Mouse (Mus musculus) limb, embryonic 14.5 days (tissue): ENCODE results near the gene Slc15a5. TPM values are rescaled to one million over a fixed set of nuclear protein-coding genes. Genes with fewer than 3 reads are reported as not detected.

ENCODE experiments used
- ATAC-seq: fragments of 200-750 bp; cut with Nextera tagmentation; 2 replicates; pipeline ENCODE4 v1.8.0; 2017; ENCODE audit warnings: low read depth, moderate number of reproducible peaks, moderate TSS enrichment; ENCODE audit not compliant: low FRiP score
- DNase-seq: peaks from one replicate; pipeline ENCODE4 v3.0.0-alpha.2; 2015; ENCODE audit warnings: low spot score
- H3K27ac ChIP-seq: fragments of 300-500 bp; sonication (generic); replicated peaks from 2 replicates; pipeline ENCODE4 v1.5.1; 2014; ENCODE audit warnings: low read depth, mild to moderate bottlenecking, low read length, moderate library complexity, mixed read lengths
- H3K27me3 ChIP-seq: fragments of 300-500 bp; sonication (generic); 2 replicates; pipeline ENCODE4 v1.6.1; 2014; ENCODE audit warnings: low read length, mixed read lengths; ENCODE audit not compliant: control insufficient read depth, insufficient read depth
- H3K36me3 ChIP-seq: fragments of 300-500 bp; sonication (generic); 2 replicates; pipeline ENCODE4 v1.6.1; 2014; ENCODE audit warnings: mild to moderate bottlenecking, low read length, moderate library complexity, mixed read lengths; ENCODE audit not compliant: control insufficient read depth, insufficient read depth
- H3K4me1 ChIP-seq: fragments of 300-500 bp; sonication (generic); 2 replicates; pipeline ENCODE4 v1.6.1; 2014; ENCODE audit warnings: antibody characterized with exemption, low read length, mixed read lengths; ENCODE audit not compliant: control insufficient read depth, insufficient read depth
- H3K4me2 ChIP-seq: fragments of 300-500 bp; sonication (generic); replicated peaks from 2 replicates; pipeline ENCODE4 v1.6.1; 2014; ENCODE audit warnings: low read depth, mild to moderate bottlenecking, low read length, moderate library complexity; ENCODE audit not compliant: severe bottlenecking
- H3K4me3 ChIP-seq: fragments of 300-500 bp; sonication (generic); replicated peaks from 2 replicates; pipeline ENCODE4 v1.5.1; 2014; ENCODE audit warnings: low read length
- H3K9ac ChIP-seq: fragments of 300-500 bp; sonication (generic); 2 replicates; pipeline ENCODE4 v1.6.1; 2014; ENCODE audit warnings: mild to moderate bottlenecking, low read depth, low read length, moderate library complexity; ENCODE audit not compliant: severe bottlenecking
- H3K9me3 ChIP-seq: fragments of 300-500 bp; sonication (generic); 2 replicates; pipeline ENCODE4 v1.6.1; 2016; ENCODE audit warnings: low read length; ENCODE audit not compliant: control insufficient read depth
- POLR2A ChIP-seq: fragments of 200-500 bp; IDR thresholded peaks from 2 replicates; pipeline ENCODE4 v1.8.0; 2012; ENCODE audit warnings: inconsistent platforms, mild to moderate bottlenecking, moderate library complexity, borderline replicate concordance; ENCODE audit not compliant: insufficient read depth, insufficient read length; ENCODE audit errors: extremely low read depth
- WGBS: fragments of 180-500 bp; shearing (Covaris S2); extraction: QIAGEN DNeasy Blood & Tissue Kit; methylation state at CpG from one replicate; pipeline ENCODE4 v1.1.7; 2014; 5-methylcytosine and 5-hydroxymethylcytosine counted together
- polyA plus RNA-seq, 2 experiments: library from polyadenylated mRNA; depleted of rRNA in 1 of 2; stranded (reverse) in 1 of 2; unstranded in 1 of 2; fragments of >200 nt; fragmentation: Nextera tagmentation in 1 of 2; extraction: Ambion mirVana in 1 of 2; gene quantifications; 2 replicates each; pipeline versions ENCODE4 v1.2.1 to v1.2.3; 2012 to 2014

The Slc15a5 gene
- polyA plus RNA-seq, 2 experiments: 0.03 TPM; not detected in 1

DNA sequence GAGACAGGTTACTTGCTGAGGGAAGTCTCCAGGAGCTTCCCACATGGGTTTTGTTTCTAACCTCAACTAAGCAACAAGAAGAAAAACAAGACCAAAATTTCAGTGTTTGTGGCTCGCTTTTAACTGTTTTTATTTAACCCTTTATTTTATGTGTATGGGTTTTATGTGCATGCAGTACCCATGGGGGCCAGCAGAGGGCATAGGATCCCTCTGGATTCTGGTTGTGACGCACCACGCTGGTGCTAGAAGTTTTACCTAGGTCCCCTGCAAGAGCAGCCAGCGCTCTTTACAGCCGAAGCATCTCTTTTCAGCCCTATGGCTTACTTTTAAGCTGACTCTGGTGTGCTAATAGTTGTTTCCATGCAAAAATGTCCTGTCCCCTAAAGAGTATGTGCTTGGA lies 42.1 kb downstream of the Slc15a5 start:
- Histone ChIP-seq H3K4me3 (no peak overlapping the region), H3K9me3 (no peaks in the 10 kb centered on the region), H3K4me2 (no peak overlapping the region), H3K9ac (no peak overlapping the region), H3K27ac (no peak overlapping the region), H3K4me1 (no peaks in the 10 kb centered on the region), H3K36me3 (no peaks in the 10 kb centered on the region), H3K27me3 (no peaks in the 10 kb centered on the region)
- DNase-seq: no peak
- no peak for TF ChIP-seq POLR2A
- WGBS: 87% methylated on average over 5 of the region's 5 CpGs
- no peak for ATAC-seq

- H3K4me3 ChIP-seq: no peak overlapping the region
- 90% methylated on average over 12 of the region's 12 CpGs for WGBS
- no peak overlapping the region for H3K27ac ChIP-seq
- no peaks in the 10 kb centered on the region for H3K27me3 ChIP-seq
- DNase-seq: no peak
- no peak for TF ChIP-seq POLR2A
- no peak for ATAC-seq
- no peaks in the 10 kb centered on the region for H3K36me3 ChIP-seq
- H3K4me2 ChIP-seq: no peak overlapping the region
- H3K4me1 ChIP-seq: no peaks in the 10 kb centered on the region
- no peak overlapping the region for H3K9ac ChIP-seq
- no peaks in the 10 kb centered on the region for H3K9me3 ChIP-seq
These were observed 42.8 kb downstream of the Slc15a5 start for GRCm38 (mm10) chr6:138036891-138037290.

GRCm38 (mm10) chr6:138016898-138017297 lies 62.8 kb downstream of the Slc15a5 start:
- no peaks in the 10 kb centered on the region for H3K9me3 ChIP-seq
- no peak overlapping the region for H3K4me2 ChIP-seq
- H3K36me3 ChIP-seq: no peaks in the 10 kb centered on the region
- no peak overlapping the region for H3K9ac ChIP-seq
- no peaks in the 10 kb centered on the region for H3K27me3 ChIP-seq
- DNase-seq (no peak), ATAC-seq (no peak)
- TF ChIP-seq POLR2A: no peak
- H3K4me1 ChIP-seq: no peaks in the 10 kb centered on the region
- no peak overlapping the region for H3K4me3 ChIP-seq
- H3K27ac ChIP-seq: no peak overlapping the region

DNA sequence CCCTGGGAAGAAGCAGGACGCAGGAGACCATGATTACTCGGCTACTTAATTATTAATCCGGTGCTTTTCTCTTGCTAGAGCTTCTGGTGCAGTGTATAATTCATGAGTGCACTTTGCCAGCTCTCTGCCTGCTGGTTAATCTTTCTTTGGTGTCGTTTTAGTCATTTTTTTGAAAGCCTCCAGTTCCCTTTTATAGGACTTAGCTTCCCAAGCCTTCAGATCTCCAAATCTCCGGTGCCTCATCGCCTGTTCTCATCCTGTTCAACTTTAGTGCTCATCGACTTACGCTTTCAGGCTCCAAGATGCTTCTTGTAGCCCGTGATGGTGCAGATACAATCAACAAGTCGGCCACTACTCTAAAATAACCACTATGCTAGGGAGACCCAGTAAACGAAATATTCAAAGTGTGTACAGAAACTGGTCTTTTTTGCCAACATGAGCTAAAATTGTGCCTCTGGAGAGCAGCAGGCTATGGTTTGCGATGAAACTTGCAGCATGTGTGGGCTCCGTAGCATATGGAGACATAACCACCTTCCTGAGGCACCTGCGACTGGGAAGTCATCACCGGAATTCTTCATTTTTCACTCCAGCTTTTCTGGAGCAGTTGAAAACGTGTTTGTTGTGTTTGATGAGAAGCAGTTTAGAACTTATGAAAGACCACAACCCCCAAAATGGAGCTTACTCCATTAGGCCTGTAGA lies 64.6 kb downstream of the Slc15a5 start:
- 88% methylated on average over 16 of the region's 16 CpGs for WGBS
- Histone ChIP-seq H3K9me3 (no peaks in the 10 kb centered on the region), H3K27me3 (no peaks in the 10 kb centered on the region), H3K4me3 (no peak overlapping the region), H3K36me3 (no peaks in the 10 kb centered on the region), H3K27ac (no peak overlapping the region), H3K4me2 (no peak overlapping the region), H3K9ac (no peak overlapping the region), H3K4me1 (no peaks in the 10 kb centered on the region)
- no peak for DNase-seq
- no peak for TF ChIP-seq POLR2A
- ATAC-seq: no peak

DNA sequence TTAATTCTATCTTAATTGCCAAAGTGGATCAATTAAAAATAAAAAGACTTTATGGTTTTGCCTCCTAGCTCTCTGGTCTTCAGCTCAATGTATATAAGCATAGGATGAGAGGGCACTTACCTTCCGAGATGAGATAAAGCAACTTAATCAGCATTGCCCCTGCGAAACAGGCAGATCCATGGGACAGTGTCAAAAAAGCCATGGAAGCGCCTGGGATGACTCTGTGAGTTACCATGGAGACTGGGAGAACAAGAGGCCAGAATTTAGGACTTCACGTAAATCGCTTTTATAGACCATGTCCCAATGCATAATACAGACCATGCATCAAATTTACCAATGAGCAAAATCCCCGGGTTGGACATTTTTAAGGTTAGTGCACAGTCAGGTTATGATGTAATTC lies 67.8 kb downstream of the Slc15a5 start:
- H3K4me1 ChIP-seq: no peaks in the 10 kb centered on the region
- ATAC-seq: no peak
- no peak overlapping the region for H3K4me3 ChIP-seq
- TF ChIP-seq POLR2A: no peak
- WGBS: 82% methylated on average over 6 of the region's 6 CpGs
- no peak overlapping the region for H3K4me2 ChIP-seq
- no peak overlapping the region for H3K9ac ChIP-seq
- no peaks in the 10 kb centered on the region for H3K27me3 ChIP-seq
- no peaks in the 10 kb centered on the region for H3K9me3 ChIP-seq
- H3K27ac ChIP-seq: no peak overlapping the region
- H3K36me3 ChIP-seq: no peaks in the 10 kb centered on the region
- no peak for DNase-seq
